Mouse (Mus musculus): ENCODE measurements around the gene Ppat. TPM values are rescaled to one million over a fixed set of nuclear protein-coding genes. Genes with fewer than 3 reads are reported as not detected.
A peak's percentile ranks its signal among the peaks of the same experiment; 100 is the strongest.

Gene Ppat
- polyA plus RNA-seq, 1 experiment, result 89.3 TPM

GRCm38 (mm10) chr5:76964651-76965050 lies 13.3 kb upstream of the Ppat start:
- no peaks in the 10 kb centered on the region for H3K9me3 ChIP-seq (replicated peaks; ENCODE audit: control insufficient read depth, insufficient read depth, low read length, poor library complexity, severe bottlenecking)
- TF ChIP-seq EP300 (IDR thresholded peaks at IDR 0.05; ENCODE audit: insufficient read depth, low read depth, low read length), result no peak
- TF ChIP-seq POLR2A (IDR thresholded peaks at IDR 0.05; ENCODE audit: insufficient read depth, low read length), result no peak
- TF ChIP-seq CTCF (IDR thresholded peaks at IDR 0.05; ENCODE audit: low read depth, low read length), result peak; percentile 62
- no peak overlapping the region for H3K27ac ChIP-seq (ENCODE audit: insufficient read depth, low read length)
- no peaks in the 10 kb centered on the region for H3K27me3 ChIP-seq (ENCODE audit: control insufficient read depth, insufficient read depth, low read length, poor library complexity, severe bottlenecking)
- peaks cover 90% of the 10 kb centered on the region for H3K36me3 ChIP-seq (ENCODE audit: control insufficient read depth, insufficient read depth, low read length, poor library complexity, severe bottlenecking)
- H3K9ac ChIP-seq (ENCODE audit: low read depth, poor library complexity, severe bottlenecking), result no peak overlapping the region
- H3K4me3 ChIP-seq (ENCODE audit: low read depth, low read length), result no peak overlapping the region
- no peaks in the 10 kb centered on the region for H3K4me1 ChIP-seq (ENCODE audit: control insufficient read depth, insufficient read depth, low read length)

GRCm38 (mm10) chr5:76962545-76962944 lies 11.2 kb upstream of the Ppat start:
- Histone ChIP-seq H3K27me3 (ENCODE audit: control insufficient read depth, insufficient read depth, low read length, poor library complexity, severe bottlenecking) (no peaks in the 10 kb centered on the region), H3K4me1 (ENCODE audit: control insufficient read depth, insufficient read depth, low read length) (no peaks in the 10 kb centered on the region), H3K27ac (ENCODE audit: insufficient read depth, low read length) (no peak overlapping the region), H3K36me3 (ENCODE audit: control insufficient read depth, insufficient read depth, low read length, poor library complexity, severe bottlenecking) (peaks cover 93% of the 10 kb centered on the region), H3K4me3 (ENCODE audit: low read depth, low read length) (no peak overlapping the region), H3K9ac (ENCODE audit: low read depth, poor library complexity, severe bottlenecking) (no peak overlapping the region), H3K9me3 (replicated peaks; ENCODE audit: control insufficient read depth, insufficient read depth, low read length, poor library complexity, severe bottlenecking) (no peaks in the 10 kb centered on the region)
- TF ChIP-seq CTCF (IDR thresholded peaks at IDR 0.05; ENCODE audit: low read depth, low read length) (no peak), EP300 (IDR thresholded peaks at IDR 0.05; ENCODE audit: insufficient read depth, low read depth, low read length) (no peak), POLR2A (IDR thresholded peaks at IDR 0.05; ENCODE audit: insufficient read depth, low read length) (no peak)

GRCm38 (mm10) chr5:76959587-76959986 lies 8.2 kb upstream of the Ppat start:
- H3K27ac ChIP-seq (ENCODE audit: insufficient read depth, low read length), result no peak overlapping the region
- no peak overlapping the region for H3K4me3 ChIP-seq (ENCODE audit: low read depth, low read length)
- peaks cover 94% of the 10 kb centered on the region for H3K36me3 ChIP-seq (ENCODE audit: control insufficient read depth, insufficient read depth, low read length, poor library complexity, severe bottlenecking)
- H3K9me3 ChIP-seq (replicated peaks; ENCODE audit: control insufficient read depth, insufficient read depth, low read length, poor library complexity, severe bottlenecking), result no peaks in the 10 kb centered on the region
- TF ChIP-seq POLR2A (IDR thresholded peaks at IDR 0.05; ENCODE audit: insufficient read depth, low read length) (no peak), CTCF (IDR thresholded peaks at IDR 0.05; ENCODE audit: low read depth, low read length) (no peak), EP300 (IDR thresholded peaks at IDR 0.05; ENCODE audit: insufficient read depth, low read depth, low read length) (no peak)
- H3K27me3 ChIP-seq (ENCODE audit: control insufficient read depth, insufficient read depth, low read length, poor library complexity, severe bottlenecking), result no peaks in the 10 kb centered on the region
- H3K4me1 ChIP-seq (ENCODE audit: control insufficient read depth, insufficient read depth, low read length), result no peaks in the 10 kb centered on the region
- no peak overlapping the region for H3K9ac ChIP-seq (ENCODE audit: low read depth, poor library complexity, severe bottlenecking)

GRCm38 (mm10) chr5:76957954-76958353 lies 6.6 kb upstream of the Ppat start:
- no peak overlapping the region for H3K4me3 ChIP-seq (ENCODE audit: low read depth, low read length)
- no peaks in the 10 kb centered on the region for H3K27me3 ChIP-seq (ENCODE audit: control insufficient read depth, insufficient read depth, low read length, poor library complexity, severe bottlenecking)
- H3K27ac ChIP-seq (ENCODE audit: insufficient read depth, low read length), result no peak overlapping the region
- H3K9me3 ChIP-seq (replicated peaks; ENCODE audit: control insufficient read depth, insufficient read depth, low read length, poor library complexity, severe bottlenecking), result no peaks in the 10 kb centered on the region
- no peak for TF ChIP-seq CTCF (IDR thresholded peaks at IDR 0.05; ENCODE audit: low read depth, low read length)
- TF ChIP-seq POLR2A (IDR thresholded peaks at IDR 0.05; ENCODE audit: insufficient read depth, low read length), result no peak
- TF ChIP-seq EP300 (IDR thresholded peaks at IDR 0.05; ENCODE audit: insufficient read depth, low read depth, low read length), result no peak
- H3K4me1 ChIP-seq (ENCODE audit: control insufficient read depth, insufficient read depth, low read length), result no peaks in the 10 kb centered on the region
- no peak overlapping the region for H3K9ac ChIP-seq (ENCODE audit: low read depth, poor library complexity, severe bottlenecking)
- peaks cover 88% of the 10 kb centered on the region for H3K36me3 ChIP-seq (ENCODE audit: control insufficient read depth, insufficient read depth, low read length, poor library complexity, severe bottlenecking)

GRCm38 (mm10) chr5:76955474-76955873 lies 4.1 kb upstream of the Ppat start:
- H3K4me3 ChIP-seq (ENCODE audit: low read depth, low read length), result no peak overlapping the region
- H3K27ac ChIP-seq (ENCODE audit: insufficient read depth, low read length), result peak overlapping the region; percentile 23
- TF ChIP-seq POLR2A (IDR thresholded peaks at IDR 0.05; ENCODE audit: insufficient read depth, low read length), result no peak
- TF ChIP-seq EP300 (IDR thresholded peaks at IDR 0.05; ENCODE audit: insufficient read depth, low read depth, low read length), result no peak
- no peak for TF ChIP-seq CTCF (IDR thresholded peaks at IDR 0.05; ENCODE audit: low read depth, low read length)
- H3K9ac ChIP-seq (ENCODE audit: low read depth, poor library complexity, severe bottlenecking), result 0 out of 2 replicates have a peak overlapping the region, but pooled peaks have one; percentile 3
- H3K9me3 ChIP-seq (replicated peaks; ENCODE audit: control insufficient read depth, insufficient read depth, low read length, poor library complexity, severe bottlenecking), result no peaks in the 10 kb centered on the region
- H3K27me3 ChIP-seq (ENCODE audit: control insufficient read depth, insufficient read depth, low read length, poor library complexity, severe bottlenecking), result no peaks in the 10 kb centered on the region
- H3K4me1 ChIP-seq (ENCODE audit: control insufficient read depth, insufficient read depth, low read length), result no peaks in the 10 kb centered on the region
- H3K36me3 ChIP-seq (ENCODE audit: control insufficient read depth, insufficient read depth, low read length, poor library complexity, severe bottlenecking), result peaks cover 63% of the 10 kb centered on the region

- Histone ChIP-seq H3K9me3 (replicated peaks; ENCODE audit: control insufficient read depth, insufficient read depth, low read length, poor library complexity, severe bottlenecking) (no peaks in the 10 kb centered on the region), H3K4me1 (ENCODE audit: control insufficient read depth, insufficient read depth, low read length) (no peaks in the 10 kb centered on the region), H3K27me3 (ENCODE audit: control insufficient read depth, insufficient read depth, low read length, poor library complexity, severe bottlenecking) (no peaks in the 10 kb centered on the region), H3K9ac (ENCODE audit: low read depth, poor library complexity, severe bottlenecking) (peak overlapping the region; percentile 66), H3K27ac (ENCODE audit: insufficient read depth, low read length) (peak overlapping the region; percentile 43; the same call in 1 of the 2 replicates), H3K36me3 (ENCODE audit: control insufficient read depth, insufficient read depth, low read length, poor library complexity, severe bottlenecking) (peaks cover 52% of the 10 kb centered on the region), H3K4me3 (ENCODE audit: low read depth, low read length) (no peak overlapping the region)
- TF ChIP-seq CTCF (IDR thresholded peaks at IDR 0.05; ENCODE audit: low read depth, low read length) (no peak), POLR2A (IDR thresholded peaks at IDR 0.05; ENCODE audit: insufficient read depth, low read length) (no peak)
These were observed 3.0 kb upstream of the Ppat start for GRCm38 (mm10) chr5:76954271-76954900.
